ENCODE assay signal across 8 mouse cellular contexts in genomic region chr9:56937223-56938160, GRCm38 (mm10). TPM values are rescaled to one million over a fixed set of nuclear protein-coding genes. Genes with fewer than 3 reads are reported as not detected.
DNase-seq lines count a peak whose midpoint lies in the region; ATAC-seq and TF ChIP-seq lines count a peak whose summit lies in the region.

Imp3 (plus strand) TSS chr9:56937475.

- CTCF ChIA-PET in Patski (lab: Charles Lee) = interaction anchor here (0.9 to 2.0 kb wide), 5 partner anchors 10 to 283 kb away, joined by 3 to 7 read pairs (median 3); no protein-coding TSS in a partner anchor

- in situ Hi-C loops in Patski (cut with MboI; ENCODE audit: low pct_unique_long_range_greater_than_20kb) = loop anchor here (25.0 kb wide), 1 partner anchor 500 kb away; the partner anchor contains the start of gene Ppcdc

- peak; percentile 55 for ATAC-seq in Patski
- peak; percentile 95 for ATAC-seq in hindbrain, embryonic 13.5 days (ENCODE audit: low FRiP score)

- no peaks in the 10 kb centered on the region for H3K9me3 ChIP-seq in hindbrain, embryonic 13.5 days

- H3K27me3 ChIP-seq in Patski = no peaks in the 10 kb centered on the region
- 0 out of 2 replicates have a peak, but pooled peaks cover 3% of the 10 kb centered on the region for H3K27me3 ChIP-seq in hindbrain, embryonic 13.5 days

- POLR2A ChIA-PET in Patski (lab: Charles Lee) = interaction anchor here (0.6 to 2.3 kb wide), 6 partner anchors 9 to 502 kb away, joined by 3 to 11 read pairs (median 3); partner anchors contain the start of gene Snx33

- peak within 1 kb of the TSS; percentile 89 for H3K9ac ChIP-seq in hindbrain, embryonic 13.5 days

- TF ChIP-seq CTCF in Patski (IDR thresholded peaks at IDR 0.05) = peak; percentile 53

- H3K27ac ChIP-seq in hindbrain, embryonic 13.5 days = peak within 1 kb of the TSS; percentile 91

- H3K4me1 ChIP-seq in hindbrain, embryonic 13.5 days (replicated peaks) = peaks cover 32% of the 10 kb centered on the region

- DNase-seq in Patski (ENCODE audit: low read depth, low spot score) = peak; percentile 81
- peak; percentile 92 to 93 for DNase-seq in cerebellum, postnatal 14 days
- peak; percentile 83 to 85 for DNase-seq in frontal cortex, postnatal 14 days (ENCODE audit: low spot score in 2 of 2)
- peak; percentile 68 to 84 for DNase-seq in layer of hippocampus, postnatal 25 days (ENCODE audit: extremely low spot score in 1 of 2, low spot score in 1 of 2)
- DNase-seq in lung, postnatal 25 days (ENCODE audit: low spot score) = peak; percentile 97
- peak; percentile 99 for DNase-seq in retina, embryonic 14.5 days (ENCODE audit: low spot score)
- DNase-seq in thymus, postnatal 4 days = peak; percentile 89

- peak within 1 kb of the TSS; percentile 83 for H3K4me2 ChIP-seq in hindbrain, embryonic 13.5 days

- H3K4me3 ChIP-seq in hindbrain, embryonic 13.5 days = peak within 1 kb of the TSS; percentile 89

- WGBS in hindbrain, embryonic 13.5 days = under 1% methylated on average over 67 of the region's 73 CpGs

- peaks cover 2% of the 10 kb centered on the region; the same call in 1 of the 2 replicates for H3K36me3 ChIP-seq in hindbrain, embryonic 13.5 days

RNA-seq across cellular contexts. Expression of gene Imp3, which starts in this region (rescaled TPM):
- 76.3 TPM for polyA plus RNA-seq in Patski (2021)
- 74.5 and 74.8 TPM in 2 replicates for polyA plus RNA-seq in hindbrain, embryonic 13.5 days (2015; fragmentation: Nextera tagmentation; extraction: Ambion mirVana)
- 10 to 100 TPM; 47.8 to 59.3 TPM for total RNA-seq in layer of hippocampus, postnatal 25 days (2021)

Comparison
In these comparisons a context has a peak if more than half of its experiments do, and no peak if none do; other contexts are left out.
1. Peak in every context shown above with its lines: DNase-seq, ATAC-seq, H3K4me3 ChIP-seq and H3K27ac ChIP-seq.